Mouse (Mus musculus) E14TG2a.4 (cell line): ENCODE results near the gene Zfp292.

Source experiments
- CTCF ChIP-seq: conservative IDR thresholded peaks from 2 replicates; pipeline ENCODE4 v1.5.1; 2014; ENCODE audit warnings: low read length
- POU5F1 ChIP-seq: IDR thresholded peaks from 2 replicates; pipeline ENCODE4 v1.6.1; 2014; ENCODE audit warnings: low read length, borderline replicate concordance

- TF ChIP-seq POU5F1: no peak
- TF ChIP-seq CTCF: no peak
Measured at GRCm38 (mm10) chr4:34819904-34820303, 62.9 kb downstream of the Zfp292 start.
